Mouse (Mus musculus): ENCODE data around the gene Lypd5. TPM values are rescaled to one million over a fixed set of nuclear protein-coding genes. Genes with fewer than 3 reads are reported as not detected.

Gene Lypd5
- polyA plus RNA-seq, 1 experiment from 2014 or later = not detected

- Histone ChIP-seq H3K4me1 (peaks cover 19% of the 10 kb centered on the region), H3K9me3 (no peaks in the 10 kb centered on the region), H3K4me2 (peak overlapping the region; percentile 34), H3K9ac (peak overlapping the region; percentile 25; the same call in 1 of the 2 replicates), H3K27me3 (peaks cover 22% of the 10 kb centered on the region), H3K36me3 (replicated peaks) (no peaks in the 10 kb centered on the region), H3K4me3 (replicated peaks) (no peak overlapping the region), H3K27ac (peak overlapping the region; percentile 65)
- ATAC-seq (ENCODE audit: low FRiP score) = peak; percentile 45; the same call in 1 of the 2 replicates
- 28% methylated on average over 20 of the region's 20 CpGs for WGBS
These were observed 24.8 kb downstream of the Lypd5 start for GRCm38 (mm10) chr7:24373538-24374379.

- peaks cover 19% of the 10 kb centered on the region for H3K27me3 ChIP-seq
- H3K36me3 ChIP-seq (replicated peaks) = no peaks in the 10 kb centered on the region
- H3K9me3 ChIP-seq = no peaks in the 10 kb centered on the region
- ATAC-seq (ENCODE audit: low FRiP score) = no peak
- no peak overlapping the region for H3K27ac ChIP-seq
- H3K4me1 ChIP-seq = peaks cover 19% of the 10 kb centered on the region
- no peak overlapping the region for H3K9ac ChIP-seq
- H3K4me2 ChIP-seq = no peak overlapping the region
- no peak overlapping the region for H3K4me3 ChIP-seq (replicated peaks)
- 88% methylated on average over 8 of the region's 8 CpGs for WGBS
These were observed 27.5 kb downstream of the Lypd5 start for GRCm38 (mm10) chr7:24376456-24376855.

GRCm38 (mm10) chr7:24377091-24377865, 28.3 kb downstream of the Lypd5 start:
- WGBS = 4% methylated on average over 46 of the region's 49 CpGs
- H3K27ac ChIP-seq = no peak overlapping the region

GRCm38 (mm10) chr7:24378049-24378701, 29.2 kb downstream of the Lypd5 start:
- Histone ChIP-seq H3K4me2 (no peak overlapping the region), H3K4me3 (replicated peaks) (no peak overlapping the region), H3K9me3 (no peaks in the 10 kb centered on the region), H3K9ac (no peak overlapping the region), H3K4me1 (peaks cover 19% of the 10 kb centered on the region), H3K27me3 (peaks cover 19% of the 10 kb centered on the region), H3K27ac (no peak overlapping the region), H3K36me3 (replicated peaks) (no peaks in the 10 kb centered on the region)
- 83% methylated on average over 10 of the region's 10 CpGs for WGBS
- no peak for ATAC-seq (ENCODE audit: low FRiP score)

More at GRCm38 (mm10) chr7:24377091-24377865, 28.3 kb downstream of the Lypd5 start:
- Histone ChIP-seq H3K36me3 (replicated peaks) (no peaks in the 10 kb centered on the region), H3K27me3 (peaks cover 19% of the 10 kb centered on the region), H3K4me2 (peak overlapping the region; percentile 52), H3K4me1 (peaks cover 19% of the 10 kb centered on the region), H3K9me3 (no peaks in the 10 kb centered on the region), H3K9ac (no peak overlapping the region; the same call in 1 of the 2 replicates), H3K4me3 (replicated peaks) (peak overlapping the region; percentile 35)
- ATAC-seq (ENCODE audit: low FRiP score) = 0 out of 2 replicates have a peak, but pooled peaks have one; percentile 50

- ATAC-seq (ENCODE audit: low FRiP score) = no peak
- 74% methylated on average over 7 of the region's 7 CpGs for WGBS
- Histone ChIP-seq H3K4me3 (replicated peaks) (no peak overlapping the region), H3K9me3 (no peaks in the 10 kb centered on the region), H3K4me2 (no peak overlapping the region), H3K36me3 (replicated peaks) (no peaks in the 10 kb centered on the region), H3K27ac (no peak overlapping the region), H3K27me3 (peaks cover 19% of the 10 kb centered on the region), H3K9ac (no peak overlapping the region), H3K4me1 (peaks cover 8% of the 10 kb centered on the region)
These were observed 30.9 kb downstream of the Lypd5 start for GRCm38 (mm10) chr7:24379934-24380333.

GRCm38 (mm10) chr7:24380370-24380769, 31.4 kb downstream of the Lypd5 start:
- no peak overlapping the region for H3K27ac ChIP-seq
- H3K27me3 ChIP-seq = peaks cover 19% of the 10 kb centered on the region
- 73% methylated on average over 2 of the region's 2 CpGs for WGBS

GRCm38 (mm10) chr7:24382730-24383372, 33.9 kb downstream of the Lypd5 start:
- Histone ChIP-seq H3K27ac (no peak overlapping the region), H3K4me1 (no peaks in the 10 kb centered on the region), H3K9me3 (no peaks in the 10 kb centered on the region), H3K36me3 (replicated peaks) (no peaks in the 10 kb centered on the region), H3K4me2 (no peak overlapping the region), H3K9ac (no peak overlapping the region), H3K27me3 (0 out of 2 replicates have a peak, but pooled peaks cover 3% of the 10 kb centered on the region), H3K4me3 (replicated peaks) (no peak overlapping the region)
- WGBS = 84% methylated on average over 16 of the region's 16 CpGs
- ATAC-seq (ENCODE audit: low FRiP score) = no peak

More at GRCm38 (mm10) chr7:24380370-24380769, 31.4 kb downstream of the Lypd5 start:
- H3K4me2 ChIP-seq = no peak overlapping the region
- peaks cover 8% of the 10 kb centered on the region for H3K4me1 ChIP-seq
- H3K9me3 ChIP-seq = no peaks in the 10 kb centered on the region
- H3K9ac ChIP-seq = no peak overlapping the region
- no peaks in the 10 kb centered on the region for H3K36me3 ChIP-seq (replicated peaks)
- no peak for ATAC-seq (ENCODE audit: low FRiP score)
- H3K4me3 ChIP-seq (replicated peaks) = no peak overlapping the region

GRCm38 (mm10) chr7:24384070-24384469, 35.1 kb downstream of the Lypd5 start:
- Histone ChIP-seq H3K27me3 (no peaks in the 10 kb centered on the region), H3K27ac (no peak overlapping the region), H3K9me3 (no peaks in the 10 kb centered on the region), H3K4me1 (no peaks in the 10 kb centered on the region), H3K36me3 (replicated peaks) (no peaks in the 10 kb centered on the region), H3K4me3 (replicated peaks) (no peak overlapping the region), H3K9ac (no peak overlapping the region), H3K4me2 (no peak overlapping the region)
- ATAC-seq (ENCODE audit: low FRiP score) = no peak
- 69% methylated on average over 6 of the region's 6 CpGs for WGBS

- H3K9ac ChIP-seq = no peak overlapping the region
- WGBS = 11% methylated on average over 11 of the region's 11 CpGs
- H3K27me3 ChIP-seq = no peaks in the 10 kb centered on the region
- no peak overlapping the region for H3K27ac ChIP-seq
- no peaks in the 10 kb centered on the region for H3K9me3 ChIP-seq
- H3K4me1 ChIP-seq = no peaks in the 10 kb centered on the region
- no peaks in the 10 kb centered on the region for H3K36me3 ChIP-seq (replicated peaks)
- H3K4me3 ChIP-seq (replicated peaks) = no peak overlapping the region
- peak overlapping the region; percentile 19; the same call in 1 of the 2 replicates for H3K4me2 ChIP-seq
- ATAC-seq (ENCODE audit: low FRiP score) = 0 out of 2 replicates have a peak, but pooled peaks have one; percentile 44
These were observed 35.8 kb downstream of the Lypd5 start for GRCm38 (mm10) chr7:24384827-24385226.

- no peak overlapping the region for H3K4me3 ChIP-seq (replicated peaks)
- no peak overlapping the region for H3K9ac ChIP-seq
These were observed 38.1 kb downstream of the Lypd5 start for GRCm38 (mm10) chr7:24387059-24387556.

GRCm38 (mm10) chr7:24389516-24390187, 40.7 kb downstream of the Lypd5 start:
- H3K27me3 ChIP-seq = no peaks in the 10 kb centered on the region
- H3K4me1 ChIP-seq = no peaks in the 10 kb centered on the region
- H3K9ac ChIP-seq = no peak overlapping the region
- no peak for ATAC-seq (ENCODE audit: low FRiP score)
- 71% methylated on average over 13 of the region's 13 CpGs for WGBS
- H3K36me3 ChIP-seq (replicated peaks) = no peaks in the 10 kb centered on the region
- no peak overlapping the region for H3K4me3 ChIP-seq (replicated peaks)
- H3K9me3 ChIP-seq = no peaks in the 10 kb centered on the region
- H3K27ac ChIP-seq = no peak overlapping the region
- no peak overlapping the region for H3K4me2 ChIP-seq

More at GRCm38 (mm10) chr7:24387059-24387556, 38.1 kb downstream of the Lypd5 start:
- 87% methylated on average over 10 of the region's 10 CpGs for WGBS
- H3K9me3 ChIP-seq = no peaks in the 10 kb centered on the region
- H3K27ac ChIP-seq = no peak overlapping the region
- H3K36me3 ChIP-seq (replicated peaks) = no peaks in the 10 kb centered on the region
- H3K4me2 ChIP-seq = no peak overlapping the region
- H3K4me1 ChIP-seq = no peaks in the 10 kb centered on the region
- ATAC-seq (ENCODE audit: low FRiP score) = no peak
- H3K27me3 ChIP-seq = no peaks in the 10 kb centered on the region
